Mouse (Mus musculus): Measurements from ENCODE around the gene Phospho1.

DNA sequence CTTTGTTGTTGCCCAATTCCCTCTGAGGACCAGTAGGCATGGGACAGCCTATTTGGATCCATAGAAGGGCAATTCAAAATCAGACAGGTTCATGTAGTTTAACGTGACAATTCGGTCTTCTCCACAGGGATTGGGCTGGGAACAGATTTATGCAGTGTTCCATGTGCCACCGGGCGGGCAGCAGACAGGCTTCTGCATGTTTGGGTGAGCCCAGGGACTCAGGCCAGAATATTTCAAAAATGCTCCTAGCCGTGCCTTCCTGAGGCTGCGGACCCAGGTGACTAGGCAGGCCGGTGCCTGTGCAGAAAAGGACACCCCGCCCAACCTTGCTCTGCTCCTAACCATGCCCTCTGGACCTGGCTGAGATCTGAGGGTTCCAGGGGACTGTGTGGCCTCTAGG, 5.2 kb upstream of the Phospho1 start:
- TF ChIP-seq CTCF (IDR thresholded peaks at IDR 0.05; ENCODE audit: low read depth) (no peak), EP300 (IDR thresholded peaks at IDR 0.05; ENCODE audit: low read depth) (no peak)

All from liver, embryonic 14.5 days (tissue).